Mouse (Mus musculus): ENCODE data around the gene Olfr113. TPM values are rescaled to one million over a fixed set of nuclear protein-coding genes. Genes with fewer than 3 reads are reported as not detected.
A peak's percentile ranks its signal among the peaks of the same experiment; 100 is the strongest.
"Not testable (repeated sequence)": the region's sequence is repeated elsewhere in the genome, so short reads cannot be mapped to it uniquely, and the experiment has no call there.

The Olfr113 gene
- not detected for total RNA-seq (2021)
- long read RNA-seq, experiment 1 = 0 reads
- long read RNA-seq, experiment 2 = 0 reads

DNA sequence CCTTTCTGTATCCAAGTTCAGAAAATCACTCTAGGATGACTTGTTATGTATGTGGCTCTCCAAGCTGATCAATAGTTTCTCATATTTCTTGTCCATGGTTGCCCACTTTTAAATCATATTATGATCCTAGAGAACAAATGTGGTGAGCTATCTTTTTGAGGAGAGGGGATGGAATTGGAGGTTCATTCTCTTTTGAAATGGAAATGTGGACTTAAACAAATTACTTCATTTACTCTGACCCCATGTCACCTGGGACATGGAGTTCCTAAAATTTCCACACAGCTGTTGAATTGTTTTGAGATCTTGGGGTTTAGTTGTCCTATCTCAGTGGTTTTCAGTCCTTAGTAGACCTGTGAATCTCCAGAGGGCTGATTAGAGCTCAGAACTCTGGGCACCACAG lies at the start of gene Olfr113:
Gene Olfr113 (minus strand): TSS at position 101 of the 400 bp plus-strand sequence.
- intact Hi-C loops (cut with DNase I) = no loop called here
- no peak for DNase-seq (ENCODE audit: low spot score in 2 of 2)

DNA sequence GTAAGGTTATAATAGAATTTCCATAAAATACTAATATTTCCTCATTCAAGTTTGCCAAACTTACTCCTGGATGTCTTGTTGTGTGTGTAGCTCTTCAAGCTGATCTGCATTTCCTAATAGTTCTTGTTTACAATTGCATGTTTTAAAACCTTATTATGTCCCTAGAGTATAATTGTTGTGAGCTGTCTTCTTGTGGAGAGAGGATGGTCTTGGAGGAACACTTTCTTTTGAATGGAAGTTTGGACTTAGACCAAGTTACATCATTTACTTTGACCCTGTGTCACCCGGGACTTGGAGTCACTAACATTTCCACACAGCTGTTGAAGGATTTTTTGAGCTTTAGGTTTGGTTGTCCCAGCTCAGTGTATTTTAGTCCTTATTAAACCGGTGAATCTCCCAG lies 49.5 kb upstream of the Olfr113 start, which contains the start of the genes Olfr115 and Olfr116:
Gene Olfr115 (minus strand): TSS at position 101 of the 400 bp plus-strand sequence.
Gene Olfr116 (minus strand): TSS at position 191 of the 400 bp plus-strand sequence.
- DNase-seq (ENCODE audit: low spot score in 2 of 2) = no peak
- intact Hi-C loops (cut with DNase I) = no loop called here

GRCm38 (mm10) chr17:37592643-37593042 lies 15.2 kb upstream of the Olfr113 start, which contains the start of gene Olfr114:
Olfr114 (minus strand) TSS chr17:37592743.
- intact Hi-C loops (cut with DNase I) = no loop called here
- DNase-seq (ENCODE audit: low spot score in 2 of 2) = no peak

- no peak for DNase-seq (ENCODE audit: low spot score in 2 of 2)
- intact Hi-C loops (cut with DNase I) = no loop called here
Measured at GRCm38 (mm10) chr17:37569351-37569750, 8.1 kb downstream of the Olfr113 start, which contains the start of gene Olfr112. Olfr112 (minus strand) TSS chr17:37569451.

- DNase-seq (ENCODE audit: low spot score in 2 of 2) = no peak
- intact Hi-C loops (cut with DNase I) = no loop called here
Measured at GRCm38 (mm10) chr17:37558913-37559615, 18.4 kb downstream of the Olfr113 start.

GRCm38 (mm10) chr17:37543800-37544435 lies 33.5 kb downstream of the Olfr113 start:
- DNase-seq (ENCODE audit: low spot score in 2 of 2) = no peak
- intact Hi-C loops (cut with DNase I) = no loop called here

DNA sequence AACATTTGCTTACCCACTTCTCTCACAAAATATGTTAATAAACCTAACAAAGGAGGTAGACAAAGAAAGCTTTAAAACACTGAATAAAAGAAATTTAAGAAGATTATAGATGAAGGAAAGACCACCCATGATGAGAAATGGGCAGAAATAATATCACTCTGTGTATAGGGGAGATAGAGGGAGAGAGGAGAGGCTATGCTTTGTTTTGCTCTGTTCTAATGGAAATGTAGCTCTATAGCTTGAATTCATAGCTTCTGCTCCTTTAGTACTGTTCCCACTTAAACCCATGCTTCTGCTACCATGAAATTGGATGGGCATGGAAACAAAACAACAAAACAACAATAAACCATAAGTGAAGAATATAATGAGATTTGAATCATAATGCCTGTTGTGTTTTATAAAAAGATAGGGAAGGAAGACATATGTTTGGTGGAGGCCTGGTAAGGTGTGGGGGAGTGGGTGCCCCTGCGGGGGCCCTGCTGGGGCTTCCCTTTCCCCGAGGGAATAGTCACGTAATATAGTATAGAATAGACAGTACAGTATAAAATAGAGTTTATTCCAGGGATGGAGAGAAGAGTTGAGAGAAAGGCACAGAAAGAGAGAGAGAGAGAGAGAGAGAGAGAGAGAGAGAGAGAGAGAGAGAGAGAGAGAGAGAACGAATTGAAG lies 35.9 kb downstream of the Olfr113 start:
- intact Hi-C loops (cut with DNase I) = no loop called here

DNA sequence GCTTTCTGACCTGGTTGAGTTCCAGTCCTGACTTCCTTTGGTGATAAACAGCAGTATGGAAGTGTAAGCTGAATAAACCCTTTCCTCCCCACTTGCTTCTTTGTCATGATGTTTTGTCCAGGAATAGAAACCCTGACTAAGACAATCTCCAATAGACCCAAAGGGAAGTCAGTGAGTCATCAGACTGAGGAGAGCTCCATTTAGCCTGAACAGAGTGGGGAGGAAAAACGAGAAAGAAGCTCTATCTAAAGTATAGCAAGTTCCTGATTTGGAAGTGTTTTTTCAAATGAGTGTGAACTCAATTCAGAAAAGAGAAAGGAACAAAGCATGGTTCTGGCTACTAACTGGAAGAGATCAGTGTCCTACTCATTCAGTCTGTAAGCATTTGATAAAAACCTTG lies 39.0 kb downstream of the Olfr113 start:
- intact Hi-C loops (cut with DNase I) = not testable (repeated sequence)
- DNase-seq (ENCODE audit: low spot score in 2 of 2) = peak in 1 of 2 experiments; percentile 16

More for the DNA sequence above, 35.9 kb downstream of the Olfr113 start:
- DNase-seq (ENCODE audit: low spot score in 2 of 2) = no peak

- DNase-seq (ENCODE audit: low spot score in 2 of 2) = no peak
- intact Hi-C loops (cut with DNase I) = no loop called here
Measured at GRCm38 (mm10) chr17:37535173-37535572, 42.3 kb downstream of the Olfr113 start.

GRCm38 (mm10) chr17:37525427-37525826 lies 52.0 kb downstream of the Olfr113 start:
- intact Hi-C loops (cut with DNase I) = not testable (repeated sequence)
- DNase-seq (ENCODE audit: low spot score in 2 of 2) = peak in 1 of 2 experiments; percentile 1

- DNase-seq (ENCODE audit: low spot score in 2 of 2); intact Hi-C loops (cut with DNase I): not testable (repeated sequence)
Measured at GRCm38 (mm10) chr17:37524612-37525011, 52.9 kb downstream of the Olfr113 start.

Other genes starting within 250 kb of the Olfr113 start
- gene Olfr103, start 238.0 kb downstream of the Olfr113 start, total RNA-seq (2021) = not detected
- not detected for gene Olfr104-ps, start 218.1 kb downstream of the Olfr113 start, total RNA-seq (2021)
- gene Olfr105-ps, start 198.6 kb downstream of the Olfr113 start, total RNA-seq (2021) = not detected
- not detected for gene Olfr106-ps, start 187.3 kb downstream of the Olfr113 start, total RNA-seq (2021)
- not detected for gene Olfr107, start 178.4 kb downstream of the Olfr113 start, total RNA-seq (2021)
- gene Olfr108, start 132.2 kb downstream of the Olfr113 start, total RNA-seq (2021) = not detected
- not detected for gene Olfr109, start 118.7 kb downstream of the Olfr113 start, total RNA-seq (2021)
- not detected for gene H2-M2, start 94.1 kb downstream of the Olfr113 start, total RNA-seq (2021)
- gene Olfr110, start 85.2 kb downstream of the Olfr113 start, total RNA-seq (2021) = not detected
- gene Olfr111, start 69.6 kb downstream of the Olfr113 start, total RNA-seq (2021) = not detected
- gene Olfr112, start 8.2 kb downstream of the Olfr113 start, total RNA-seq (2021) = not detected
- gene Olfr114, start 15.1 kb upstream of the Olfr113 start, total RNA-seq (2021) = not detected
- gene Olfr115, start 49.4 kb upstream of the Olfr113 start, total RNA-seq (2021) = not detected
- not detected for gene Olfr116, start 49.5 kb upstream of the Olfr113 start, total RNA-seq (2021)
- not detected for gene Olfr117, start 86.1 kb upstream of the Olfr113 start, total RNA-seq (2021)
- not detected for gene Olfr118, start 89.3 kb upstream of the Olfr113 start, total RNA-seq (2021)
- gene Olfr119, start 118.9 kb upstream of the Olfr113 start, total RNA-seq (2021) = not detected
- gene Olfr120, start 144.1 kb upstream of the Olfr113 start, total RNA-seq (2021) = not detected
- not detected for gene Olfr121, start 171.2 kb upstream of the Olfr113 start, total RNA-seq (2021)
- not detected for gene Olfr122, start 190.9 kb upstream of the Olfr113 start, total RNA-seq (2021)
- gene Olfr123, start 215.9 kb upstream of the Olfr113 start, total RNA-seq (2021) = not detected
- not detected for gene Olfr124, start 222.2 kb upstream of the Olfr113 start, total RNA-seq (2021)